In the genomic region with DNA sequence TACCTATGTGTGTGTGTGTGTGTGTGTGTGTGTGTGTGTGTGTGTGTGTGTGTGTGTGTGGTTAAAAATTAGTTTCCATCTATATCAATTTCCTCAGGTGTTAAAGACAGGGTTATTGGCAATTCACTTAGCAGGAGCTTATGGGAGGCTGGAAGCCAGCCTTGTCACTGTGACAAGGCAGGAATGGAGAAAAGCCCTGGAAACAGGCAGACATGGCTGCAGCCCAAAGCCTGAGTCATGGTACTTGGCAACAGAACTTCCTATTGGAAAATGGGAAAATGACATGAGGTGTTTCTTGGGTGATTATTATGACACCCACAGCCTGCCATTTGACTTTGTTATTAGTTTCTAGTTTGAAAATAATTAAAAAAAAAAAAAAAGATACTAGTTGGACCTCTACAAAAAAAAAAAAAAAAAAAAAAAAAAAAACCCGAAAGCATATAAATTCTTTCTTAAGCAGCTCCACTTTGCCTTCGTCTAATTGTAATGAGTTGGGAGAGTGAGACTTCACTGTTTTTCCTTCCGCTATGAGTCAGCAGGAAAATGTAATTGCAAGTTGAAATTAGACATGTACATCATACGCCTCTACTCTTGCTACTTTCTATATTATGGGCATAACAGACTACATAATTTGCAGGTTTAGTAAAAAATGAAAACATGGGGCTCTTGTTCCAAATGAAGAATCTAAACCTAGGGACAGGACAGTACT, we compare ENCODE assay signal across 9 mouse cellular contexts.
DNase-seq lines count a peak whose midpoint lies in the region; ATAC-seq and TF ChIP-seq lines count a peak whose summit lies in the region.
"Had no signal": no experiment of that assay in that cellular context is flagged by ENCODE, and none has a peak within 500 bp of the region (broad histone marks: within the 10 kb centered on the region; RNA-seq: fewer than 3 reads in every experiment).

No protein-coding gene starts in this region.

- no peaks in the 10 kb centered on the region for H3K36me3 ChIP-seq in forebrain, embryonic 15.5 days
- no peaks in the 10 kb centered on the region for H3K36me3 ChIP-seq in forebrain, embryonic 11.5 days (ENCODE audit: control insufficient read depth, insufficient read depth, low read length)
- H3K36me3 ChIP-seq: lung, embryonic 15.5 days had no signal

- intact Hi-C loops in gastrocnemius, adult 2 months (cut with DNase I): no loop called here
- intact Hi-C loops in left cerebral cortex, postnatal 10 days (cut with DNase I): no loop called here

- no peak overlapping the region for H3K27ac ChIP-seq in forebrain, embryonic 15.5 days (replicated peaks)
- no peak overlapping the region for H3K27ac ChIP-seq in forebrain, embryonic 11.5 days (ENCODE audit: low read depth, low read length)
- no peak overlapping the region for H3K27ac ChIP-seq in gastrocnemius, adult 2 months
- H3K27ac ChIP-seq: lung, embryonic 15.5 days had no signal

- no peaks in the 10 kb centered on the region for H3K27me3 ChIP-seq in forebrain, embryonic 15.5 days
- no peaks in the 10 kb centered on the region for H3K27me3 ChIP-seq in forebrain, embryonic 11.5 days (ENCODE audit: control insufficient read depth, insufficient read depth, low read length)
- H3K27me3 ChIP-seq: lung, embryonic 15.5 days had no signal

- H3K9ac ChIP-seq in forebrain, embryonic 15.5 days (replicated peaks): no peak overlapping the region
- H3K9ac ChIP-seq in forebrain, embryonic 11.5 days (ENCODE audit: low read length): no peak overlapping the region
- H3K9ac ChIP-seq: lung, embryonic 15.5 days had no signal

- no peak for TF ChIP-seq CTCF in gastrocnemius, adult 2 months (IDR thresholded peaks at IDR 0.05)

- no peak for DNase-seq in forebrain, embryonic 11.5 days (ENCODE audit: low spot score)
- peak; percentile 74 for DNase-seq in adrenal gland, postnatal 10 days
- peak; percentile 52 for DNase-seq in gastrocnemius, adult 2 months
- DNase-seq in left cerebral cortex, postnatal 10 days (ENCODE audit: extremely low spot score in 1 of 2, low spot score in 2 of 2): peak; percentile 28 to 50
- no peak for DNase-seq in kidney, adult 9 months
- no peak for DNase-seq in urinary bladder, postnatal 25 days (ENCODE audit: low spot score)
- DNase-seq in kidney, postnatal 36 days: no peak

- no peaks in the 10 kb centered on the region for H3K4me1 ChIP-seq in forebrain, embryonic 15.5 days
- H3K4me1 ChIP-seq in forebrain, embryonic 11.5 days (replicated peaks; ENCODE audit: control insufficient read depth, insufficient read depth, low read length): no peaks in the 10 kb centered on the region
- H3K4me1 ChIP-seq: lung, embryonic 15.5 days had no signal

- H3K4me2 ChIP-seq in forebrain, embryonic 15.5 days (replicated peaks): no peak overlapping the region
- H3K4me2 ChIP-seq in forebrain, embryonic 11.5 days (ENCODE audit: low read depth, low read length, severe bottlenecking): no peak overlapping the region
- H3K4me2 ChIP-seq: lung, embryonic 15.5 days had no signal

- peak; percentile 58; the same call in 1 of the 2 replicates for ATAC-seq in forebrain, embryonic 15.5 days (replicated peaks)
- no peak for ATAC-seq in forebrain, embryonic 11.5 days (replicated peaks; ENCODE audit: low FRiP score)

- 85% methylated on average over 4 of the region's 4 CpGs for WGBS in forebrain, embryonic 15.5 days
- WGBS in forebrain, embryonic 11.5 days: 87% methylated on average over 4 of the region's 4 CpGs

- H3K9me3 ChIP-seq in forebrain, embryonic 15.5 days: no peaks in the 10 kb centered on the region
- no peaks in the 10 kb centered on the region for H3K9me3 ChIP-seq in forebrain, embryonic 11.5 days (ENCODE audit: control insufficient read depth, low read length)
- H3K9me3 ChIP-seq: lung, embryonic 15.5 days had no signal

- no peak overlapping the region for H3K4me3 ChIP-seq in forebrain, embryonic 15.5 days
- H3K4me3 ChIP-seq in forebrain, embryonic 11.5 days (ENCODE audit: low read depth, low read length): no peak overlapping the region
- no peak overlapping the region for H3K4me3 ChIP-seq in gastrocnemius, adult 2 months
- H3K4me3 ChIP-seq: lung, embryonic 15.5 days had no signal

Comparison
In these comparisons a context has a peak if more than half of its experiments do, and no peak if none do; other contexts are left out.
1. DNase-seq: peak in adrenal gland, postnatal 10 days (single experiment), gastrocnemius, adult 2 months (single experiment) and left cerebral cortex, postnatal 10 days (2 of 2); none in forebrain, embryonic 11.5 days (single experiment), kidney, adult 9 months (single experiment), urinary bladder, postnatal 25 days (single experiment) and kidney, postnatal 36 days (0 of 2).